Mouse (Mus musculus): ENCODE measurements around the gene Palm3.
A peak's percentile ranks its signal among the peaks of the same experiment; 100 is the strongest.
"Not testable (repeated sequence)": the region's sequence is repeated elsewhere in the genome, so short reads cannot be mapped to it uniquely, and the experiment has no call there.

The Palm3 gene

GRCm38 (mm10) chr8:83998231-83999056, 22.8 kb upstream of the Palm3 start:
- DNase-seq = peak; percentile 75

- no peak for DNase-seq
Observed at GRCm38 (mm10) chr8:83999057-83999705, 22.1 kb upstream of the Palm3 start.

GRCm38 (mm10) chr8:83999825-84000224, 21.4 kb upstream of the Palm3 start:
- no peak for DNase-seq

- DNase-seq = no peak
Observed at GRCm38 (mm10) chr8:84001281-84002000, 19.8 kb upstream of the Palm3 start, which contains the start of gene 1700067K01Rik. TSS of gene 1700067K01Rik (plus strand) at chr8:84001502.

GRCm38 (mm10) chr8:84002957-84003611, 18.2 kb upstream of the Palm3 start:
- no peak for DNase-seq

GRCm38 (mm10) chr8:84003612-84004246, 17.5 kb upstream of the Palm3 start:
- DNase-seq = no peak

- DNase-seq = peak; percentile 94
Observed at GRCm38 (mm10) chr8:84004533-84005201, 16.6 kb upstream of the Palm3 start.

- DNase-seq = not testable (repeated sequence)
Observed at GRCm38 (mm10) chr8:84005502-84005901, 15.8 kb upstream of the Palm3 start.

- DNase-seq = no peak
Observed at GRCm38 (mm10) chr8:84008362-84008761, 12.9 kb upstream of the Palm3 start.

- peak; percentile 82 for DNase-seq
Observed at GRCm38 (mm10) chr8:84009876-84010275, 11.4 kb upstream of the Palm3 start.

GRCm38 (mm10) chr8:84010625-84011611, 10.4 kb upstream of the Palm3 start:
- peak; percentile 76 for DNase-seq

- no peak for DNase-seq
Observed at GRCm38 (mm10) chr8:84011705-84012498, 9.4 kb upstream of the Palm3 start, which contains the start of gene 2210011C24Rik. TSS of gene 2210011C24Rik (minus strand) at chr8:84012171.

GRCm38 (mm10) chr8:84012499-84013165, 8.6 kb upstream of the Palm3 start:
- no peak for DNase-seq

- DNase-seq = no peak
Observed at GRCm38 (mm10) chr8:84015833-84016232, 5.4 kb upstream of the Palm3 start.

- no peak for DNase-seq
Observed at GRCm38 (mm10) chr8:84019738-84020137, 1.5 kb upstream of the Palm3 start.

GRCm38 (mm10) chr8:84021569-84021968, 298 bp downstream of the Palm3 start:
- DNase-seq = no peak

- no peak for DNase-seq
Observed at GRCm38 (mm10) chr8:84023085-84023484, 1.8 kb downstream of the Palm3 start.

- no peak for DNase-seq
Observed at GRCm38 (mm10) chr8:84023631-84024030, 2.4 kb downstream of the Palm3 start.

- DNase-seq = peak; percentile 75
Observed at GRCm38 (mm10) chr8:84024171-84024570, 2.9 kb downstream of the Palm3 start.

Data from thymus, postnatal 25 days (tissue).